Mouse (Mus musculus) midbrain, embryonic 14.5 days (tissue): ENCODE measurements around the gene Abraxas2. TPM values are rescaled to one million over a fixed set of nuclear protein-coding genes. Genes with fewer than 3 reads are reported as not detected.

Experiments
- ATAC-seq: fragments of 200-750 bp; cut with Nextera tagmentation; 2 replicates; pipeline ENCODE4 v1.8.0; 2017; ENCODE audit warnings: moderate number of reproducible peaks, moderate library complexity; ENCODE audit not compliant: low FRiP score, low TSS enrichment
- DNase-seq: peaks from one replicate; pipeline ENCODE4 v3.0.0-alpha.2; 2015
- H3K27ac ChIP-seq: fragments of 300-500 bp; sonication (generic); replicated peaks from 2 replicates; pipeline ENCODE4 v1.5.1; 2014; ENCODE audit warnings: mild to moderate bottlenecking, low read depth, low read length, moderate library complexity
- H3K27me3 ChIP-seq: fragments of 300-500 bp; sonication (generic); 2 replicates; pipeline ENCODE4 v1.6.1; 2014; ENCODE audit warnings: low read length, control low read depth, mixed read lengths; ENCODE audit not compliant: control insufficient read depth, insufficient read depth
- H3K36me3 ChIP-seq: fragments of 300-500 bp; sonication (generic); 2 replicates; pipeline ENCODE4 v1.6.1; 2014; ENCODE audit warnings: low read length, control low read depth; ENCODE audit not compliant: control insufficient read depth, insufficient read depth
- H3K4me1 ChIP-seq: fragments of 300-500 bp; sonication (generic); 2 replicates; pipeline ENCODE4 v1.6.1; 2014; ENCODE audit warnings: mild to moderate bottlenecking, antibody characterized with exemption, low read length, control low read depth; ENCODE audit not compliant: control insufficient read depth, insufficient read depth
- H3K4me2 ChIP-seq: fragments of 300-500 bp; sonication (generic); 2 replicates; pipeline ENCODE4 v1.6.1; 2014; ENCODE audit warnings: mild to moderate bottlenecking, low read length, moderate library complexity
- H3K4me3 ChIP-seq: fragments of 300-500 bp; sonication (generic); replicated peaks from 2 replicates; pipeline ENCODE4 v1.5.1; 2014; ENCODE audit warnings: low read depth, low read length
- H3K9ac ChIP-seq: fragments of 300-500 bp; sonication (generic); replicated peaks from 2 replicates; pipeline ENCODE4 v1.6.1; 2014; ENCODE audit warnings: mild to moderate bottlenecking, low read length, moderate library complexity
- H3K9me3 ChIP-seq: fragments of 300-500 bp; sonication (generic); 2 replicates; pipeline ENCODE4 v1.6.1; 2016; ENCODE audit warnings: low read length, control low read depth, mixed read lengths; ENCODE audit not compliant: control insufficient read depth
- WGBS: fragments of 180-500 bp; shearing (Covaris S2); extraction: QIAGEN DNeasy Blood & Tissue Kit; methylation state at CpG from one replicate; pipeline ENCODE4 v1.1.7; 2014; 5-methylcytosine and 5-hydroxymethylcytosine counted together
- polyA plus RNA-seq: library from polyadenylated mRNA; unstranded; fragments of >200 nt; fragmentation: Nextera tagmentation; extraction: Ambion mirVana; gene quantifications from 2 replicates; pipeline ENCODE4 v1.2.1, GENCODE M21; 2014

Abraxas2 gene
- polyA plus RNA-seq, 1 experiment from 2014 or later: 42.6 TPM

DNA sequence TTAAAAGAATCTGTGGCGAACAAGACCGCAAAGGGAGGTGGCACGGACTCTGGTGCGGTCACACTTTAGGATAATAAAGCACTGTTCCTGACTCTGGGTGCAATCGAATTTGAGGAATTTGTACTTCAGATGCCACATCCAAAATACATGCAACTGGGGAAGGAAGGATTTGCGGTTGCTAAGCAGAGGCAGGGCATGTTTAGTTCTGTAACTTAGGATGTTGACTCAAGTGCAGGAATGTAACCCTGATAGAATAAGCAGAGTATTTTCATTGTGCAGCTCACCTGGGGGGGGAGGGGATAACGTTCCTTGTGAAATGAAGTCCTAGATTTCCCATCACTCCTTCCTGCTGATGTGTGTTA is 45.0 kb upstream of the Abraxas2 start:
- Histone ChIP-seq H3K9ac (peak overlapping the region; percentile 74; the same call in 1 of the 2 replicates), H3K4me3 (peak overlapping the region; percentile 70), H3K36me3 (no peaks in the 10 kb centered on the region), H3K4me1 (peaks cover 26% of the 10 kb centered on the region), H3K4me2 (peak overlapping the region; percentile 91), H3K9me3 (no peaks in the 10 kb centered on the region), H3K27me3 (no peaks in the 10 kb centered on the region), H3K27ac (peak overlapping the region; percentile 79)
- DNase-seq: no peak
- no peak for ATAC-seq
- 1% methylated on average over 7 of the region's 7 CpGs for WGBS

GRCm38 (mm10) chr7:132815081-132815480 is 43.9 kb upstream of the Abraxas2 start:
- H3K27ac ChIP-seq: no peak overlapping the region
- peaks cover 16% of the 10 kb centered on the region; the same call in 1 of the 2 replicates for H3K4me1 ChIP-seq
- H3K9me3 ChIP-seq: no peaks in the 10 kb centered on the region
- H3K4me2 ChIP-seq: no peak overlapping the region
- ATAC-seq: no peak
- no peak overlapping the region for H3K9ac ChIP-seq
- no peak for DNase-seq
- no peak overlapping the region for H3K4me3 ChIP-seq
- no peaks in the 10 kb centered on the region for H3K36me3 ChIP-seq
- no peaks in the 10 kb centered on the region for H3K27me3 ChIP-seq
- 88% methylated on average over 5 of the region's 5 CpGs for WGBS

DNA sequence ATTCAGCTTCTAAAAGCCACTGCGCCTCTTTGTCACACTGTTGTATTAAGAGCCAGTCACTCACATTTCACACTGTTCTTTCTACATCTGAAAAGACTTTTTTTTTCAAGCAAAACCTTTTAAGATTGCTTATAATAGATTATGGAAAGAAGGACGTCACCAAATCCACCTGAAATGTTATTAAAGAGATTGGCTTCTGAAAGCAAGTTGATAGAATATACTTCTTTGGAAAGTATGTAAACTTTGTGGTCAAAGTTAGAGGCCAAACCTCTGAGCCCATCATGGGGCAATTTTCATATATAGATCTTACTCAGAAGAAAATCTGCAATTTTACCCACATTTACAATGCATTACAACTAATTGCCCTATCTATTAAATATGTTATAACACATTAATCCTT is 42.5 kb upstream of the Abraxas2 start:
- Histone ChIP-seq H3K4me3 (no peak overlapping the region), H3K36me3 (0 out of 2 replicates have a peak, but pooled peaks cover 3% of the 10 kb centered on the region), H3K9me3 (no peaks in the 10 kb centered on the region), H3K4me1 (peaks cover 5% of the 10 kb centered on the region; the same call in 1 of the 2 replicates), H3K4me2 (no peak overlapping the region), H3K27me3 (no peaks in the 10 kb centered on the region), H3K27ac (no peak overlapping the region), H3K9ac (no peak overlapping the region)
- ATAC-seq (no peak), DNase-seq (no peak)
- 19% methylated on average over 2 of the region's 2 CpGs for WGBS

GRCm38 (mm10) chr7:132817056-132817455 is 42.0 kb upstream of the Abraxas2 start:
- ATAC-seq (no peak), DNase-seq (no peak)
- Histone ChIP-seq H3K4me3 (no peak overlapping the region), H3K9ac (no peak overlapping the region), H3K9me3 (no peaks in the 10 kb centered on the region), H3K36me3 (0 out of 2 replicates have a peak, but pooled peaks cover 3% of the 10 kb centered on the region), H3K4me2 (no peak overlapping the region), H3K4me1 (no peaks in the 10 kb centered on the region; the same call in 1 of the 2 replicates), H3K27ac (no peak overlapping the region), H3K27me3 (no peaks in the 10 kb centered on the region)
- 32% methylated on average over 6 of the region's 6 CpGs for whole genome bisulfite sequencing

DNA sequence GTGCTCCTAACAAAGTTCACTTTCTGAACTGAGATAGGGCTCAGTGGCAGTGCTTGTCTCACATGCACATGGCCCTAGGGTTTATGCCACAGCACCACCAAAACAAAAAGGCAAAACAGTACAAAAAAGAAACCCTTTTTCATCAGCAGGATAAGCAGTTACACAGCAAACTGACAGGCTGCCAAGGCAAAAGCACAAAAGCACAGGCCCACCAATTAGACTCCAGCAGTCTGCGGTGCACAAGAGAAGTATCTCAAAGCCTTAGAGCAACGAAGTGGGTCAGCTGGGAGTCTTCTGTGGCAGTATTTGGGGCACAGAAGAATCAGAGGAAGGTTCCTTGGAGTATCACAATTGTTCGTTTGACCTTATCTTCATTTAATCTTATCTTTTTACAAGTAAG is 38.3 kb upstream of the Abraxas2 start:
- H3K9me3 ChIP-seq: no peaks in the 10 kb centered on the region
- no peak for ATAC-seq
- H3K4me2 ChIP-seq: no peak overlapping the region
- H3K27ac ChIP-seq: no peak overlapping the region
- DNase-seq: no peak
- no peak overlapping the region for H3K4me3 ChIP-seq
- peaks cover 17% of the 10 kb centered on the region for H3K36me3 ChIP-seq
- H3K27me3 ChIP-seq: no peaks in the 10 kb centered on the region
- no peak overlapping the region for H3K9ac ChIP-seq
- H3K4me1 ChIP-seq: no peaks in the 10 kb centered on the region
- WGBS: 77% methylated on average over 3 of the region's 3 CpGs

GRCm38 (mm10) chr7:132823832-132824231 is 35.2 kb upstream of the Abraxas2 start:
- H3K27ac ChIP-seq: no peak overlapping the region

DNA sequence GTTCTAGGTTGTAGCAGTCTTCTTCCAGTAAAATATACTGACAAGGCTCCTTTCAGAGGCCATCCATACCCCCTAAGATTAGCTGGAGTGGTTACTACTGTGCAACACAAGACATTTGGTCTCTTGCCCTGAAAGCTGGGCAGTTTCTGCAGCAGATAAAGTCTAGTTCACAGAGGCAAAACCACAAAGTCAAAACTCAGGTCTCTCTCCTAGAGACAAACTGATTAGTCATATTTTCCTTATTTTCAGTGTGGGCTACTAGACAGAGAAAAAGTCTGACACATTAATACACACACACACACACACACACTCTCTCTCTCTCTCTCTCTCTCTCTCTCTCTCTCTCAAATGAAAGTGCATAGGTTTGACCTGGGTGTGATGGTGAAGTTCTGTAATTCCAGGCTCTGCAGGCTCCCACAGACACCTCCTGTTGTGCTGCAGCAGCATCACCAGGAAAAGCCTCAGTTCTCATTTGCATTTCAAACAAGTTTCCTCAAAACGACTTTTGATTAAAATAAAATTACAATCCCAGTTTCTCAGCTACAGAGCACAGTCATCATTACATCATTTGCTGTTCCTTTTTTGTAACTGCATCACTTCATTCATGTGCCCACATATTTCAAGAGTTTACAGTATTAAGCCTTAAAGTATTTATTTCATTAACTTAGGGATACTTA is 34.5 kb upstream of the Abraxas2 start:
- no peaks in the 10 kb centered on the region for H3K4me1 ChIP-seq
- no peak overlapping the region for H3K4me2 ChIP-seq
- H3K27ac ChIP-seq: no peak overlapping the region
- no peaks in the 10 kb centered on the region for H3K27me3 ChIP-seq
- H3K4me3 ChIP-seq: no peak overlapping the region
- DNase-seq: no peak
- no peak for ATAC-seq
- no peak overlapping the region for H3K9ac ChIP-seq
- 38% methylated on average over 1 of the region's 1 CpGs for WGBS
- no peaks in the 10 kb centered on the region for H3K9me3 ChIP-seq
- peaks cover 35% of the 10 kb centered on the region for H3K36me3 ChIP-seq

More at GRCm38 (mm10) chr7:132823832-132824231, 35.2 kb upstream of the Abraxas2 start:
- Histone ChIP-seq H3K36me3 (peaks cover 35% of the 10 kb centered on the region), H3K27me3 (no peaks in the 10 kb centered on the region), H3K4me2 (no peak overlapping the region), H3K4me1 (no peaks in the 10 kb centered on the region), H3K9ac (no peak overlapping the region), H3K9me3 (no peaks in the 10 kb centered on the region), H3K4me3 (no peak overlapping the region)
- DNase-seq (no peak), ATAC-seq (no peak)

- Histone ChIP-seq H3K27me3 (no peaks in the 10 kb centered on the region), H3K27ac (no peak overlapping the region), H3K4me1 (no peaks in the 10 kb centered on the region), H3K9me3 (no peaks in the 10 kb centered on the region), H3K4me2 (no peak overlapping the region), H3K9ac (no peak overlapping the region), H3K36me3 (peaks cover 51% of the 10 kb centered on the region), H3K4me3 (no peak overlapping the region)
- no peak for ATAC-seq
- DNase-seq: no peak
- 79% methylated on average over 4 of the region's 4 CpGs for WGBS
These were observed 28.1 kb upstream of the Abraxas2 start for GRCm38 (mm10) chr7:132830955-132831354.

DNA sequence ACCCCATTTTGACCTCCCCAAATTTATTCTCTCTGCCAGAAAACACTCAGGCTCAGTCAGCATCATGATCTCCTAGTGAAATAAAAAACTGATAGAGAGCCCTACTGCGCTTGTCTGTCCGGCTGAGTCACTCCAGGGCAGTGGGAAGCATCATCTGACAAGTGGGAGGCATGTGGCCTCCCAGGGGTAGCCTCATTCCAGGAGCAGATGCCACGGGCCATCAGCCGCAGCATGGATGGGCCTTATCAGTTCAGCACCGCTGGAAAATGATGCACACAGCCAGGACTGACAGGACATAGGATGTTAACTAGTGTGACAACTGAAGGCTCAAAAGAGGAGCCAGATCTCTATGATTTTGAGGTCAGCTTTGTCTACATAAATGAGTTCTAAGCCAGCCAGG is 17.7 kb upstream of the Abraxas2 start:
- 80% methylated on average over 5 of the region's 5 CpGs for WGBS
- Histone ChIP-seq H3K4me3 (no peak overlapping the region), H3K4me1 (no peaks in the 10 kb centered on the region)

More for the DNA sequence above, 17.7 kb upstream of the Abraxas2 start:
- ATAC-seq: no peak
- Histone ChIP-seq H3K27me3 (no peaks in the 10 kb centered on the region), H3K36me3 (peaks cover 31% of the 10 kb centered on the region), H3K9ac (no peak overlapping the region), H3K27ac (no peak overlapping the region), H3K9me3 (no peaks in the 10 kb centered on the region), H3K4me2 (no peak overlapping the region)
- DNase-seq: no peak
